Mouse (Mus musculus) G1E-ER4 (cell line): ENCODE data around the gene Hoxa9. TPM values are rescaled to one million over a fixed set of nuclear protein-coding genes. Genes with fewer than 3 reads are reported as not detected.

Source experiments
- GATA1 ChIP-seq: IDR thresholded peaks from one replicate; pipeline ENCODE4 v1.8.0; 2012; ENCODE audit warnings: low read length, inconsistent platforms
- polyA plus RNA-seq: library from polyadenylated mRNA; stranded (reverse); fragments of >175 nt; gene quantifications from 2 replicates; pipeline ENCODE4 v1.2.3, GENCODE M21; 2012

Gene Hoxa9
- polyA plus RNA-seq, 1 experiment = not detected

GRCm38 (mm10) chr6:52239625-52240388 is 8.9 kb upstream of the Hoxa9 start:
- no peak for TF ChIP-seq GATA1

GRCm38 (mm10) chr6:52238976-52239375 is 8.1 kb upstream of the Hoxa9 start:
- TF ChIP-seq GATA1 = no peak

DNA sequence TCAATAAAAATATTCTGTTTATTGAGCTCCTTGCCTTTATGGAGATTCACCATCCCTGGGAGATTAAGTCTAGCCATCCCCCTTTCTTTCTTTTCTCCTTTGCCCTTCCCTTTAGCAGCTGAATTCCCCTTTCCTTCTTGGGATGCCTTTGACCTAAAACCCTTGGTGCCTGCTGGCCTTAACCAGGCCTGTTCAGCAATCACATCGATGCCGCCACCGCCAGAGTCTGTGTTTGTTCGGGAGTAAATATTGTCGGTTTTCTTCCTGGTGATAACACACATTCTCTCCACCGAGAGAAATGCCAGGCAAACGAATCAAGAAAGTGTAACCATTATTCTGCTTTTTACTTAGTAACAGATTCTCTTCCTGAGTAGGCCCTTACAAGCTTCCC is 7.3 kb upstream of the Hoxa9 start:
- no peak for TF ChIP-seq GATA1

DNA sequence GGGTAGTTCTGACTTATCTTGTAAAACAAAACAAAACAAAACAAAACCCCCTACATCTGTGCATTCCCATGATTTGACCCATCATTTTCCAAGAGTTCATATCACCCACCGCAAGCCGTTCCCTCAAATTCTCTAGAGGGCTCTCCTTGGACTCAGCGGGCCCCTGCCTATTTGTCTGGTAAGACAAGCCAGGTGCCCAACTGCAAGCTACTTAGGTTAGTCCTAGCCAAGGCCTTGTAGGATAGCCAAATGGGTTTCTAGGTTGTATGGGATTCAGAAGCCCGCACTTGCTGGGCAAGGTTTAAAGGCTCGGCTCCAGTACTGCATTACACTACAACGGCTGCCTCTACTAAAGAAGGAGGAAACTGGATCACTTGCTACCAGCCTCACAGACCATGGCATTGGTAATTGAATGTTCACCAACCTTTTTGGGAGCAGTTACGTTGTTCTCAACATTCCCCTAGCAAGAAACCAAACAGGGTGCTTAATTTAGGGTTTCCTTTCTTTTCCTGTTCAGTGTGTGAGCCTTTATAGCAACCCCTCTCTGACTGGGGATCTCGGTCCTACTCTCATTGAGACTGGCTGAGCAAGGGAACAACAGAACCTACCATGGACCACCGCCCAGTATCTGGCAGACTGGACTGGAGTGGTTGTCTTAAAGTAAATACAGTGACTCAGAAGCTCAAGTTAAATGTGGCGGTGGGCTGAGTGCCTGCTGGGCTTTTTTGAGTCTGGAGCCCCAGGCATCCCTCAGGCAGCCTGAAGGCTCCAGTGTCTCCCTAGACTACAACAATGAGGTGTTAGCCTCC is 6.7 kb upstream of the Hoxa9 start:
- TF ChIP-seq GATA1 = no peak

GRCm38 (mm10) chr6:52236806-52237205 is 5.9 kb upstream of the Hoxa9 start:
- TF ChIP-seq GATA1 = no peak

GRCm38 (mm10) chr6:52235866-52236265 is 5.0 kb upstream of the Hoxa9 start:
- no peak for TF ChIP-seq GATA1

GRCm38 (mm10) chr6:52235267-52235666 is 4.4 kb upstream of the Hoxa9 start:
- TF ChIP-seq GATA1 = no peak

DNA sequence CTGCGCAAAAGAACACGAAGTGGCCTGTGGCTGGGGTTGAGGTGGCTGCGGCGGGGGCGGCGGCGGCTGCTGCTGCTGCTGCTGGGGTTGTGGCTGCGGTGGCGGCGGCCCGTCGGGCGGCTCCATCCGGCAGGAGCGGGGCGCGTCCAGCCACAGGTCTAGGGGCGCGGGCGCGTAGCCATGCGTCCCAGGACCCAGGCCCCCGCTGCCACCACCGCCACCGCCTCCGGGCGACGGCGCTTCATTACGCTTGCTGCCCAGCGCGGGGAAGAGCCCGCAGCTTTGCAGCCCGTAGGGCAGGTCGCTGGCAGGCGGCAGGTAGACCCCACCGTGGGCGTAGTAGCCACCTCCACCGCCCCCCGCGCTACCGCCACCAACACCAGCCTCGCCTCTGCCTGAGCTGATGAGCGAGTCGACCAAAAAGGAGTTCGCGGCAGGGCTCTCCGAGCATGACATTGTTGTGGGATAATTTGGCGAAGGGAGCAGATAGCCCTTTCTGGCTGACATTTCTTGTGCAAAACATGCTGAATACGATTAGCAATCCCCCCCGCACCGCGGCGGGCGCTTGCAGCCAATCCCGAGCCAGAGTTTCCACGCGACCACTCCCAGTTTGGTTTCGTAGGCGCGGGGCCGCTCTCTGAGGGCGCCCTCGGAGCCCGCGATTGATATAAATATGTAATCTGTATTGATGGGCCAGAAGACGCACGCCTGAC is 3.7 kb upstream of the Hoxa9 start:
- TF ChIP-seq GATA1 = no peak

DNA sequence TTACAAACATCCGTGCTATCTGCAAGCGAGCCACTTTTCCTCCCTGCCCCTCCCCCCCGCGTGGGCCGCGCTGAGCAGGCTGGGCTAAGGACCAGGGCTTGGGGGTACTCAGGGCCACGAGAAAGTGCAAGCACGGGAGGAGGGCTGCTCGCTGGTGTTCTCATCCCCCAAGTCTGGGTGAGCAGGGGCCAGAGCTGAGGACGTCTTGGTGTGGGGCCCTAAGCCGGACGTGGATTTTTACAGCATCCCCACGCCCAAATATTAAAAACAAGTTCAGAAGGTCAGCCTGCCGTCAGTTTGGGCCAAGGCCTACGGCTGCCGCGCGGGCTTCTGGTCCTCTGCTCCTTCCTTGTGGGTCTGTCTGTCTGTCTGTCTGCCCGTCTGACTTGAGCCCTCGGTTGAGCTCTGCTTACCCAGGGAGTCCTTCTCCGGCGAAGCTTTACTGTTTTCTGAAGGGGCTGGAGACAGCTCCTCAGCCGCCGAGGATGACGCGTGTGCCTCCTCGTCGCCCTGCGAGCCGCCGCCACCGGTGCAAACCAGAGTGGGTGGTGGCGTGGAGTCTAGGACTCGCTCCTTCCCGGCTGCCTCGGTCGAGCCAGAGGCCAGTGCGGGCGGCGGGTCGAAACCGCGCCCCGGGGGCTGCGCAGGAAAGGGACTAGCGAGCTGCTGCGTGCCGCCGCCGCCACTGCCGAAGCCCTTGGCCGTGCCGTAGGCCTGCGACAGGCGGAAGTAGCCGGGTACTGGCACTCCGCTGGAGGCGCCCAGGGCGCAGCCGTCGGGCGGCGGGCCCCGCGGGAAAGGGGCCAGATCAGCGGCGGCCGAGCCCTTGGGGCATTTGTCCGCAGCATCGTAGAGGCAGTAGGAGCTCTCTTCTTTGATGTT is 2.9 kb upstream of the Hoxa9 start:
- no peak for TF ChIP-seq GATA1

DNA sequence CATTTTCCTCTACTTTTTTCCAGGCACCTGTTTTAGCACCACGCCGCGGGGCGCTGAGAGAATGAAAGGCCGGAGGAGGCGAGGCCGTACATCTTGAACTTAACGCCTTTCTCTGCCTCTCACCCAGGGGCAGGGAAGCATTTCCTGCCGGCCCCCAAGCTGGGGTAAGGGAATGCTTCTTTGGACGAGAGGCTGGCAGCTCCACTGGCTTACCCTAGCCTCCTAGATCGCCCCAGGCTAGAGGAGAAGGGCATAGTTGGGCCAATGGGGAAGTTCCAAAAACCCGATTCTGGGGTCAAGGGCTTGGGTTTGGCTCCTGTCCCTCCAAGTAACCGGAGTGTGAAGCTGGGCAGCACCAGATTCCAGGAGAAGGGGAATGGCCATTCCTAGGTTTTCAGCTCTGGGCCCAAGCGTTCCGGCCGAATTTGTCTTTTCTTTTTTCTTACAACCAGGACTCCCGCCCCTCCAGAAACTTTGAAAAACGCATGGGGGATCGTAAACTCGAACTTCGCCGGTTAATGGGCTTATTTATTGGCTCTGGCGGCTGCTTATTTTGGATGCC is 2.2 kb upstream of the Hoxa9 start:
- TF ChIP-seq GATA1 = no peak

DNA sequence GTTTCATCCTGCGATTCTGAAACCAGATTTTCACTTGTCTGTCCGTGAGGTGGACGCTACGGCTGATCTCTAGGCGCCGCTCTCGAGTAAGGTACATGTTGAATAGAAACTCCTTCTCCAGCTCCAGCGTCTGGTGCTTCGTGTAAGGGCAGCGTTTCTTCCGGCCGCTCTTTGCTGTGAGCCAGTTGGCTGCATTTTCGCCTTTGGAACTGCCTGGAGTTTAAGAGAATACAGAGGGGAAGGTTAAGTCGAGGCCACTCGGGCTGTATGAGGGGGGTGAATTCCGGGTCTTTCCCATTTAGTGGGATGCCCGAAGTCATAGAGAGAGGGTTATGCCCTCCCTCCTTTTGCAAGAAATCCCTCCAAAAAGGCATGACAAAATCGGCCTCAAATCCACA is 1.7 kb upstream of the Hoxa9 start:
- TF ChIP-seq GATA1 = no peak

DNA sequence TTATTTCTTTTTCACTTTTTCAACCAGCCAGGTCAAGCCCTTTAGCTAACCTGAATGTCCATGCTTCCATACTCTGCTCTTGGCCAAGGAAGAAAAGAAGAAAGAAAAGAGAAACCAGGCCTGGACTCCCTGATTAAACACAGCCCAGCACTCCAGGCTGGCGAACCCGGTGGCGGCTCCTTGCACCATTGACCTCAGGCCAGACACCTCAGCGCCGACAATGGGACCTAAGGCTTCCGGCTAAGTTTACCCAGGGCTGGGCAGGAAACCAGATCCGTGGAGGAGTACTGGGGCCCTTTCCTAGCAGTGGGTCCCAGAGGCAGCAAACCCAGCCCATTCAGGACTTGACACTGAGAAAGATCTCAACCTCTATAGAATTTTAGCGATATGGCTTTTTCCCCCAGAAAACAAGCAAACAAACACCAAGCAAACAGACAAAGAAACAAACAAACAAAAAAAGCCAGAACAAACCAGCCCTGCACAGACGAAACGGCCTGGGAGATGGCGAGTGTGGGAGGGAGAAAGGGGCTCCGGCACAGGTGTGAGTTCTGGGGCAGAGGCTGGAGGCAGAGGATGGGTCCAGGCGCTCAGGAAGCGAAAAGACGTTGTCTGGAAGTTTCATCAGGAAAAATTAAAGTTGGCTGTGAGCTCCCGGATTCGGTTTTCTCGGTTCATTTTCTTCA is 1.1 kb upstream of the Hoxa9 start:
- TF ChIP-seq GATA1 = no peak

GRCm38 (mm10) chr6:52229558-52230416 is 1.1 kb downstream of the Hoxa9 start:
- no peak for TF ChIP-seq GATA1
